Mouse (Mus musculus) spleen, postnatal 14 days (tissue): ENCODE results near the gene Rab19.
"Not testable (repeated sequence)": the region's sequence is repeated elsewhere in the genome, so short reads cannot be mapped to it uniquely, and the experiment has no call there.

Experiments
- DNase-seq, 2 experiments: peaks; one replicate each; pipeline ENCODE4 v3.0.0; 2021 to 2022; ENCODE audit warnings: low spot score in 2 of 2

Gene Rab19

GRCm38 (mm10) chr6:39379224-39379623 is 1.8 kb upstream of the Rab19 start:
- DNase-seq: no peak

- DNase-seq: no peak
Measured at GRCm38 (mm10) chr6:39379749-39380148, 1.2 kb upstream of the Rab19 start.

DNA sequence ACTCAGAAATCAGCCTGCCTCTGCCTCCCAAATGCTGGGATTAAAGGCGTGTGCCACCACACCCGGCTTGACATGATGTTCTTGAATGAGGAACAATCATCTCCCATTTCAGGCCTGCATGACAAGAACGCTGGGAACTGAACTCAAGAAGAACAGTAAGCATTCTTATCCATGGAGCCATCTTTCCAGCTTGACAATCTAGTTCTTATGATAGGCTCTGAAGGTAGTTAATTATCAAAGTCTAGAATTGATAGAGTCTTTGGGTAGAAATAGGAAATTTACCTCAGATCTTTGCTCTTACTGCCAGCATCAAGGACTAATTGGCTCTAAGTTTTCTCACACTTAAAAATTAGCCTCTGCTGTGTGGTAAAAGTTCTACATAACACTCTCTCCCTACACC is 699 bp upstream of the Rab19 start:
- DNase-seq: no peak

DNA sequence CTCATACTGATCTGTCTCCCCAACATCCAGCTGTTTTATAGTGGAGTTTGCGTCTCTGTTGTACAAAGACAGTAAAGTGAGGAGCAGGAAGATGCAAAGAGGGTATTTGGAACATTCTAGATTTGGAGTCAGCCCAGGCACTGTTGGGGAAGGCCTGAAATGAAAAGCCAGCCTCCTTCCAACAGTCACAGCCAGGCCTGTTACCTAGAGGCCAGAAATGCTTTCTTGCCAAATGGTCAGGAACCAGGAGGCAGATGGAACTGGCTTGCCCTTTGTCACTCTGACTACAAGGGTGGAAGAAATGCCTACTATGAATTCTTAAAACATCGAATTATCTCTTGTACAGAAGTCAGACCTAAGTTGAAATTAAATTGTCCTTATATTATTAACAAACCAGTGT is 9.0 kb downstream of the Rab19 start:
- no peak for DNase-seq

DNA sequence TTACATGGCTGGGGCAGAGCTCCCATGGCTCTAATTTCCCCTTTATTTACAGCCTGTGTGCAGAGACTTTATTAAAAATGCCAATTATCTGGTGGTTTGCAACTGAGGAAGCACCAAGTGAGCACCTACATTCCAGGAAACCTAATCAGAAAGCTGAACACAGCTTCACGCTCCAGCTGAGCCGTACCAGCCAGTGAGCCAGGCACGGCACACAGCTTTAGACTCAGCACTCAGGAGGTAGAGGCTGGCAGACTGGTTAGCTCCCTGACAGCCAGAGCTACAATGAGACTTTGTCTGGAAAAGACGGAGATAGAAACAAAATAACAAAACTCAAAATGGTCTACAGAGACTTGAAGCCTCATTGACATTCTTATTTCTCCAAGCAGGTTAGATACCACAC is 14.5 kb downstream of the Rab19 start:
- DNase-seq: no peak

DNA sequence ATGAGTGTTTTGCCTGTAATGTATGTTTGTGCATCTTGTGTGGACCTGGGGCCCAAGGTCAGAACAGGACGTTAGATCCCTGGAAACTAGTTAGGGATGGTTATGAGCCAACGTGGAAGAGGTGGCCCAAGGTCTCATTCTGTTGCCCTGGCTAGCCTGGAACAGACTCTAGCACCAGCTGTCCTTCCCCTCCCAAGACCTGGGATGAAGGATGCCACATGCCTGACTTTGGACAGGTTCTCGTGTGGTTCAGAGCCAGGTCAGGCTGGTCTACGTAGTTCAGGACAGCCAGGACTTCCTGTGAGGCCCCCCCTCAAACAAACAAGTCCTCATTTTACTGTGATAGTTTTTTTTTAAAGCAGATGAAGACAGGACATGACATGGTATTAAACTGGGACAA is 14.9 kb downstream of the Rab19 start:
- no peak for DNase-seq

GRCm38 (mm10) chr6:39397046-39397445 is 16.1 kb downstream of the Rab19 start:
- no peak for DNase-seq

GRCm38 (mm10) chr6:39398342-39398741 is 17.4 kb downstream of the Rab19 start:
- DNase-seq: no peak

DNA sequence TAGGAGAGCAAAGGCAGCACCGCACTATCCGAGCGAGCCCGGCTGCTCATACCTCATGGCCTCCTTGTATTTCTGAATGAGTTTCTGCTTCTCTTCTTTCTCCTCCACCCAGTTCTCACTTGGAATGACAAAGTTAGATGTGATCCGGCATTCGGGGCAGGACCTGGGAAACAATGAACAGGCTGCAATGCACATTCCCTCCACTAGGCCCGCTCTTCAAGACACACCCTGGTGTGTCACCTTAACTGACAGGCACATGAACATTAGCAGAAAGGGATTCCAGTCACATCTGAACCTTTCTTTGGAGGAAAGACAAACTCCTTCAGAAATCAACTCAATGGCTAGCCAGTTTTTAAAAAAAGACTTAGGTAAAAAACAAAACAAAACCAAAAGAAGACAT is 19.4 kb downstream of the Rab19 start:
- no peak for DNase-seq

DNA sequence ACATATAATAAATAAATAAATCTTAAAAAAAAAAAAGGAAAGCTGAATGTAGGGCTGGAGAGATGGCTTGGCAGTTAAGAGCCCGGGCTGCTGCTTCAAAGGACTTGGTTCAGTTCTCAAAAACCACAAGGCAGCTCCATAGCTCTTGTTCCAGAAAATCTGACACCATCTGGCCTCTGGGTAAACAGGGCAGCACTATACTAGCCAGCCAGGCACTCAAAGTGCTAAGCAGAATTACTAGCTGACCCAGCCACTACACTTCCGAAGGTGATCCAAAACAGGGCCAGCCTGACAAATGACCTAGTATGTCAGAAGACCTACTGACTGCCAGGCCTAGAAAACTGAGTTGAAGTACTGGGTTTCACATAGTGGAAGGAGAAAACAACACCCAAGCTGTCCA is 22.2 kb downstream of the Rab19 start:
- no peak for DNase-seq

DNA sequence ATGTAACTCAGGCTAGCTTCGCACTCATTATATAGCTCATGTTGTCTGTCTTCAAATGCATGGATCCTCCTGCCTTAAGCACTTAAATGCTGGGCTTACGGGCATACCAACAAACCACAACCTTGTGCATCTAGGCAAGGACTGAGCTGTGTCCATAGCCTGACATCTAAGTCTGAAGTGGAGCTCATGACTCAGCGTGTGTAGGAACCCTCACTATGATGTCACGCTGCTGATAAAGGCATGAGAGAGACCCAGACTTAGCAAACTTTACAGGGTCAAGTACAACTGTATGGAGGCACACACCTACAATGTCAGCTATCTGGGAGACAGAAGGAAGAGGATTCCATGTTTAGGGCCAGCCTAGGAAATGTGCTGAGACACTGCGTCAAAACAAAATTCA is 25.5 kb downstream of the Rab19 start:
- DNase-seq: no peak

DNA sequence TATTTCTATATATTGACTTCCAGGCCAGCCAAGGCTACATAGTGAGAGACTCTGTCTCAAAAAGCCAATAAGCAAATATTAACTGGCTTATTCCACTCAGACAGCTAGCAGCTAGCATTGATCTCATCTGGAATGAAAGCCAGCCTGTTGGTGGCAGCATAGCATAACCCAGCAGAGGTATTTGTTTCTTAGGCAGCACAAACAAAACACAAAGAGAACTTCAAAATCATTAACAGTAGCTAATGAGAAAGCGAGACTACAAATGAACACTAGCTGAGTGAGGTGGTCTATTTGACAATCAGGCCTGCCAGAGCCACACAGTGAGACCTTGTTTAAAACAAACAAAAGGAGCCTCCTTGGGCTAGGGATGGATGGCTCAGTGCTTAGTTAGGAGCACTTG is 33.1 kb downstream of the Rab19 start:
- DNase-seq: no peak

GRCm38 (mm10) chr6:39415762-39416161 is 34.8 kb downstream of the Rab19 start:
- DNase-seq: peak; percentile 73 to 84

- DNase-seq: not testable (repeated sequence)
Measured at GRCm38 (mm10) chr6:39416654-39417053, 35.7 kb downstream of the Rab19 start.

GRCm38 (mm10) chr6:39419386-39419850 is 38.4 kb downstream of the Rab19 start:
- no peak for DNase-seq

- peak; percentile 79 to 85 for DNase-seq
Measured at GRCm38 (mm10) chr6:39419851-39420721, 39.1 kb downstream of the Rab19 start, which contains the start of gene Mkrn1. Gene Mkrn1, minus strand, starts transcription at chr6:39420462.

- no peak for DNase-seq
Measured at GRCm38 (mm10) chr6:39420867-39421266, 39.9 kb downstream of the Rab19 start.

GRCm38 (mm10) chr6:39423130-39423551 is 42.2 kb downstream of the Rab19 start:
- no peak for DNase-seq

DNA sequence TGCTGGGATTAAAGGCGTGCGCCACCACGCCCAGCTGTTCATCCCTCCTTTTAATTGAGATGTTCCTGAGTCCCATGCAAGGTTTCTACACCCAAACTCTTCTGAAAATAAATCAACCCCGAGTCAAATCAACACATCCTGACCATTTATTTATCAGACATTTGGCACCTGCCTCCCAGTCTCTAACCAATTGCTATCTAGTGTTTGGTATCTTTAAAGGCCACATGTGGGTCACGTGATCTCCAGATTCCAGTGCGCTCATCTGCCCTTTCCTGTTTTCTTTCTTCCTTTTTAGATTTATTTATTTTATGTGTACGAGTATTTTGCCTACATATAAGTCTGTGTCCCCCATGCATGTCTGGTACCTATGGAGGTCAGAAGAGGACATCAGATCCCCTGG is 42.7 kb downstream of the Rab19 start:
- no peak for DNase-seq

DNA sequence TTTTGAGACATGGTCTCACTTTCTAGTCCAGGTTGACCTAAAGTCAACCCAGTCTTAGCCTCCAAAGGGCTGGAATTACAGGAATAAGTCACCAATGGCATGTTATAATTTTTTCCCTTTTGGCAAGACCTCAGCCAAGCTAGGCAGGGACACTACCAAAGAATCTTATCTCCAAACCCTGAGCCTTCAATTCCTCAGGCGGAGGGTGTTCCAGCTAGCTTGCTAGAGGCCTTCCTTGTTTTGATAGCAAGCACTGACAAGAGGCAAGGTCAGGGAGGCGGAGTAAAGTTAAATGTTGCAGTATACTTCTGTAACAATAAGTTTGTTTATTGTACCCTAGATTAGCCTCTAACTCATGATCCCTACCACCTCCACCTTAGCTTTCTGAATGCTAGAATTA is 44.2 kb downstream of the Rab19 start:
- DNase-seq: no peak

GRCm38 (mm10) chr6:39426725-39427124 is 45.8 kb downstream of the Rab19 start:
- no peak for DNase-seq

DNA sequence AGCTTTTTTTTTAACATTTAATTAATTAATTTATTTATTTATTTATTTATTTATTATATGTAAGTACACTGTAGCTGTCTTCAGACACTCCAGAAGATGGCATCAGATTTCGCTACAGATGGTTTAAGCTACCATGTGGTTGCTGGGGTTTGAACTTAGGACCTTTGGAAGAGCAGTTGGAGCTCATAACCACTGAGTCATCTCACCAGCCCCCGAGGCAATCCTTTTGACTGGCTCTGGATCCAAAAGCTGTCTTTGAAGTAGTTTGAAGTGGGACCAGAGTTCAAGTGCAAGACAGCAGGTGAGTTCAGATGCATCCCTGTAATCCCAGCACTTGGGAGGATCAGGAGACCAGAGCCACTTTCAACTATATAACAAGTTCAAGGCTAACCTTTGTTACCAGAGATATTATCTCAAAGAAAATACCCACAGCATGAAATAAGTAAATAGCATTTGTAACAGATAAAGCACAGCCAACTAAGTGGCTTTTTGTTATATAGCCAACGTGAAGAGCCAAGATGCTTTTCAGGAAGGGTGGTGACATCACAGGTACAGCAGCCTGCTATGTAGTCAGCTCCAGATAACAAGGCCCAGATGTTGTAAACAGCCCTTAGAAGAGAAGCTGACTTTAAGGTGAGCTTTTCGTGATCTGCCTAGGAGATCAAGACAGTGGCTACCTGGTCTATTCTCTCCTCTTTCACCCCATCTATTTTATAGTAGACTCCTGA is 46.5 kb downstream of the Rab19 start:
- no peak for DNase-seq
